Comparison of ENCODE assay signal across 9 mouse cellular contexts in the genomic region with DNA sequence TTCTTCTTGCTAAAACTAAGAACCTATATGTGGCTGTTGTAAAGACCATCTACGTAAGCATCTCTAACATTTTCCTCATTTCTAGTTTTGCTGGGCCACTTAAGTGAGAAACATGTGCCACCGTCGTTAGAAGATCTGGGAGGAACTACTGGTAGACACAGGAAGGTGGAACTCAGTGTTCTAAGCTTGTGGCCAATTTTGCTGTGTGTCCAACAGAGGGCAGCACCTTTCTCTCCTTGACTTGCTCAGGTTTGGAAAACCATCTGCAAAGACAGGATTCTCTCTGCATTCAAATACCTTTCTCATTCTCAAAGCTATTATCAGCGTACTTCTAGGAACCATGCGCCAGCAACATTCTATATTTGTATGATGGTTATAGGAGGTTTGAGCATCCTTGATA.
DNase-seq lines count a peak whose midpoint lies in the region; ATAC-seq and TF ChIP-seq lines count a peak whose summit lies in the region.
"Had no signal": no experiment of that assay in that cellular context is flagged by ENCODE, and none has a peak within 500 bp of the region (broad histone marks: within the 10 kb centered on the region; RNA-seq: fewer than 3 reads in every experiment).

No protein-coding gene starts in this region.

- no peak for DNase-seq in gastrocnemius, adult 2 months
- no peak for DNase-seq in gastrocnemius, postnatal 4 days (ENCODE audit: low spot score in 2 of 2)
- DNase-seq in 3T3-L1 (ENCODE audit: low read depth, low spot score) = peak; percentile 82
- peak; percentile 86 for DNase-seq in brain, adult 2 months (ENCODE audit: low read depth, low spot score)
- peak; percentile 67 for DNase-seq in embryonic facial prominence, embryonic 14.5 days (ENCODE audit: low spot score)
- peak; percentile 29 to 65 for DNase-seq in layer of hippocampus, adult 2 months (ENCODE audit: low spot score in 2 of 2)
- DNase-seq in lung, postnatal 36 days = peak; percentile 17
- DNase-seq in thymus, postnatal 25 days = peak; percentile 4

- ATAC-seq in embryonic facial prominence, embryonic 14.5 days (ENCODE audit: low read depth) = no peak

- H3K9me3 ChIP-seq in embryonic facial prominence, embryonic 14.5 days (ENCODE audit: control insufficient read depth, low read length) = no peaks in the 10 kb centered on the region
- H3K9me3 ChIP-seq: hindbrain, embryonic 15.5 days had no signal

- no peaks in the 10 kb centered on the region for H3K36me3 ChIP-seq in embryonic facial prominence, embryonic 14.5 days (ENCODE audit: control insufficient read depth, insufficient read depth, low read length)
- H3K36me3 ChIP-seq: hindbrain, embryonic 15.5 days had no signal

- H3K27ac ChIP-seq in gastrocnemius, adult 2 months = no peak overlapping the region
- no peak overlapping the region for H3K27ac ChIP-seq in embryonic facial prominence, embryonic 14.5 days (replicated peaks; ENCODE audit: low read depth, low read length)
- no peak overlapping the region for H3K27ac ChIP-seq in layer of hippocampus, adult 2 months
- H3K27ac ChIP-seq: hindbrain, embryonic 15.5 days had no signal

- H3K4me2 ChIP-seq in embryonic facial prominence, embryonic 14.5 days (ENCODE audit: low read depth, low read length) = no peak overlapping the region
- H3K4me2 ChIP-seq: hindbrain, embryonic 15.5 days had no signal

- no peak overlapping the region for H3K9ac ChIP-seq in embryonic facial prominence, embryonic 14.5 days (ENCODE audit: low read depth, low read length)
- H3K9ac ChIP-seq: hindbrain, embryonic 15.5 days had no signal

- H3K27me3 ChIP-seq in embryonic facial prominence, embryonic 14.5 days (replicated peaks; ENCODE audit: control insufficient read depth, insufficient read depth, low read length) = no peaks in the 10 kb centered on the region
- H3K27me3 ChIP-seq: hindbrain, embryonic 15.5 days had no signal

- WGBS in embryonic facial prominence, embryonic 14.5 days = 42% methylated on average over 5 of the region's 5 CpGs

- intact Hi-C loops in gastrocnemius, adult 2 months (cut with DNase I) = no loop called here

- no peaks in the 10 kb centered on the region for H3K4me1 ChIP-seq in embryonic facial prominence, embryonic 14.5 days (ENCODE audit: control insufficient read depth, insufficient read depth, low read length)
- H3K4me1 ChIP-seq: hindbrain, embryonic 15.5 days had no signal

- peak; percentile 64 for TF ChIP-seq CTCF in gastrocnemius, adult 2 months (IDR thresholded peaks at IDR 0.05)
- TF ChIP-seq CTCF in layer of hippocampus, adult 2 months (conservative IDR thresholded peaks at IDR 0.05) = peak; percentile 87

- H3K4me3 ChIP-seq in gastrocnemius, adult 2 months = no peak overlapping the region
- no peak overlapping the region for H3K4me3 ChIP-seq in embryonic facial prominence, embryonic 14.5 days (ENCODE audit: low read depth, low read length)
- no peak overlapping the region for H3K4me3 ChIP-seq in layer of hippocampus, adult 2 months
- H3K4me3 ChIP-seq: hindbrain, embryonic 15.5 days had no signal

Comparison
In these comparisons a context has a peak if more than half of its experiments do, and no peak if none do; other contexts are left out.
1. DNase-seq: peak in 3T3-L1 (single experiment), brain, adult 2 months (single experiment), embryonic facial prominence, embryonic 14.5 days (single experiment), layer of hippocampus, adult 2 months (2 of 2), lung, postnatal 36 days (single experiment) and thymus, postnatal 25 days (single experiment); none in gastrocnemius, adult 2 months (single experiment) and gastrocnemius, postnatal 4 days (0 of 2).